Mouse (Mus musculus) embryonic stem cell, embryonic (primary cell): ENCODE data around the gene 5830473C10Rik.
"Not testable (repeated sequence)": the region's sequence is repeated elsewhere in the genome, so short reads cannot be mapped to it uniquely, and the experiment has no call there.

ENCODE experiments used
- CTCF ChIA-PET, 4 experiments: fragments of 300-600 bp in 2 of 4; fragments of 350-600 bp in 2 of 4; sonication (Branson Sonifier 250); formaldehyde crosslinking; loops; one replicate each; lab custom pipeline; 2022; ENCODE audit warnings: inconsistent platforms in 2 of 4; lab: Charles Lee
- POLR2A ChIA-PET, 4 experiments: fragments of 300-600 bp in 2 of 4; fragments of 350-600 bp in 2 of 4; sonication (Branson Sonifier 250); formaldehyde crosslinking; loops; one replicate each; lab custom pipeline; 2022; ENCODE audit warnings: antibody characterized with exemption in 4 of 4, inconsistent platforms in 1 of 4; lab: Charles Lee

5830473C10Rik gene

DNA sequence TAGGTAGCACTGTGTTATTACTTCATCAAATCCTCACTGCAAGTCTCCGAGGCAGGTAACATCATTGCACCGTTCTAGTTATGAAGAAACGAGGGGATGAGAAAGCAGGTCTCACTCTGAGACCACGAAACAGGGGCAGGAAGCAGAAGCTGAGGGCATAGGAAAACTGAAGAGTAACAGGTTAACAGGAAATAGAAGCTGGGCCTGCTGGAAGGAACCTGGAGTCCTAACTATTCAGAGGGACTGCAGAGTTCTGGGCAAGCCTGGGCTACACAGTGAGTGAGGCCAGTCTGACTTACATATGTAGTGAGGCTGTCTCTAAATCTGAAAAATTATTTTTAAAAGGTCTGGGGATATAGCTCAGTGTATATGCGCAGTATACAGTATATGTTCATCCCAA, 27.2 kb downstream of the 5830473C10Rik start:
- POLR2A ChIA-PET: interaction anchor here in 1 of 4 experiments (1.6 kb wide), 1 partner anchor 221 kb away, joined by 7 read pairs; the partner anchor contains the start of genes Ankrd17 and Gm9958
- CTCF ChIA-PET: interaction anchor here in 2 of 4 experiments (0.8 to 1.8 kb wide), 13 partner anchors 12 to 607 kb away, joined by 3 to 11 read pairs (median 3); partner anchors contain the start of gene Mthfd2l (in 1 of the 2)

DNA sequence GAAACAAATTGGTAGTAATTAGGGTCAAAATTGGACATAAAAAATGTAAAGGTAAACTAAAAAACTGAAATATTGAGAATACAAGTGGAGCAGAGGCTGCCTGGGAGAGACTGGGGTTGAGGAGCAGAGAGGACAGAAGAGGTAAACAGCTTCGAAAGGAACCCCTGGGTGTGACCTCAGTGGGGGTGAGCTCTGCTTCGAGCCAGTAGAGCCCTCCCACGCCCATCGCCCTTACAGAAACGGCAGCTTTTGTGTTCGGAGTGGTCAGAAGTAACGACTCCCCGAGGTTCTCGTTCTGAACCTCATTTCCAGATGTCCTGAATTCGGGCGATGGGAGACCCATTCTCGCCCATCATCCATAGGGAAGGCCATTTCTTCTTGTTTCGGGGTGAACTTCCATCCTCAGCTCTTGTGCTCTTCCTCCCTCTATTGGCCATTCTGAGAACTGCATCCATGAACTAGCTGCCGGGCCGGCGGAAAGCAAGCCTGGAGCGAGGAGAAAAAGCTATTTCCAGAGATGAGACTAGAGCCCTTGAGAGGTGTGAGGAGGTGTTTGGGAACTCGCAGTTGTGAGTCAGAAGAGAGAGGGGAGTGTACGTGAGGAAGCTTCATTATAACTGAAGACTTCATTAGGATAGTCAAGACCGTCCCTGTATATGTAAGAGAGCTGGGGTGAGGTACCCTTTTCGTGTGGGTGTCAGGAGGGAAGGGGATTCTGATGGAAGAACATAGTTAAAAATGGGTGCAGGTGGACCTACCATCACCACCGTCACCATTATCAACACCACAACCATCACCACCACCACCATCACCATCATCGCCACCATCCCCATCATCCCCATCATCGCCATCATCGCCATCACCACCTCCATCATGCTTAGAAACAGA, 28.0 kb downstream of the 5830473C10Rik start:
- ChIA-PET CTCF (interaction anchor here (0.5 to 1.8 kb wide), 39 partner anchors 8 to 1838 kb away, joined by 3 to 11 read pairs (median 3); partner anchors contain the start of gene Mthfd2l (in 1 of the 4)), POLR2A (interaction anchor here in 1 of 4 experiments (1.6 kb wide), 1 partner anchor 222 kb away, joined by 7 read pairs; the partner anchor contains the start of genes Ankrd17 and Gm9958)

GRCm38 (mm10) chr5:90590676-90591075, 29.8 kb downstream of the 5830473C10Rik start:
- CTCF ChIA-PET: no interaction called here
- POLR2A ChIA-PET: interaction anchor here in 1 of 4 experiments (0.6 kb wide), 1 partner anchor 260 kb away, joined by 7 read pairs; no protein-coding TSS in a partner anchor

- ChIA-PET POLR2A (no interaction called here), CTCF (no interaction called here)
Measured at GRCm38 (mm10) chr5:90591936-90592335, 31.0 kb downstream of the 5830473C10Rik start.

GRCm38 (mm10) chr5:90594945-90595344, 34.0 kb downstream of the 5830473C10Rik start:
- CTCF ChIA-PET: interaction anchor here in 1 of 4 experiments (1.1 kb wide), 1 partner anchor 94 kb away, joined by 3 read pairs; no protein-coding TSS in a partner anchor

DNA sequence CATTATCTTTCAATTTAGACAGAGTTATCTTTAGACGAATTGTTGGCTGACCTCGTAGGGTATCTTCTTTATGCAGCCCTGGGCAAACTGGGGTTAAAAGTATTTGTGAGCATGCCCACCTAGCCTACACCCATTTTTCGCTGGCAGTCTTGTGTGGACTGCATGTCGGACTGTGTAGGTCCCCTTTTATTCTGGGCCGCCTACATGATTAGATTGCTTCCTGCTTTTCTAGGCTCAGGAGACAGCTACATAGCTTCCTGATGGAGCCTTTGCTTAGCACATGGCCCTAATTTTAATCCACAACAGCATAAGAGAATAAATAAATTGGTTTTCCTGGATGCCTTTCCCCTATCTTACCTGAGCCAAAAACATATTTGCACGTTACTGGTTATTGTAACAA, 35.2 kb downstream of the 5830473C10Rik start:
- ChIA-PET CTCF (no interaction called here), POLR2A (no interaction called here)

More at GRCm38 (mm10) chr5:90594945-90595344, 34.0 kb downstream of the 5830473C10Rik start:
- POLR2A ChIA-PET: no interaction called here

DNA sequence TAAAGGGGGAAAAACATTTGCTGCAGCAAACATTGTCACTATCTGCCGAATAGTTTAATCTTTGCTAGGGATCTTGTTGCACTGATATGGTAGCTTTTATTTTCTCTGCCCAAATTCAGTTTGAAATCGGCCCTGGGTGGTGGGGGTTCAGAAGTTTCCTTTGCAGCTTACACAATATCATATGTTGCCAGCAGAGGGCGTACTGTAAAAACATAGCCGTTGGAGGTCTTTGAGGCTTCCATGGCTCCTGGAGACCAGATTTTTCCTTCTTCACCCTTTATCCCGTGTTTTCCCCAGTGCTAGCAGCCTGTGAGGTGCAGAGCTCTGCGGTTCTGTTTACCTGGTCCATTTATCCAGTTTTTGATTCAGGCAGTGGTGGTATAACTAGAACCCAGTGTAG, 40.6 kb downstream of the 5830473C10Rik start:
- ChIA-PET CTCF (interaction anchor here (0.5 to 2.7 kb wide), 9 partner anchors 12 to 398 kb away, joined by 3 to 11 read pairs (median 3); no protein-coding TSS in a partner anchor), POLR2A (no interaction called here)

- CTCF ChIA-PET: interaction anchor here in 1 of 4 experiments (1.3 kb wide), 1 partner anchor 15 kb away, joined by 3 read pairs; no protein-coding TSS in a partner anchor
- POLR2A ChIA-PET: interaction anchor here in 1 of 4 experiments (0.6 kb wide), 1 partner anchor 11 kb away, joined by 3 read pairs; no protein-coding TSS in a partner anchor
Measured at GRCm38 (mm10) chr5:90603407-90603923, 42.6 kb downstream of the 5830473C10Rik start.

- ChIA-PET POLR2A (no interaction called here), CTCF (interaction anchor here in 1 of 4 experiments (0.6 kb wide), 1 partner anchor 935 kb away, joined by 3 read pairs; no protein-coding TSS in a partner anchor)
Measured at GRCm38 (mm10) chr5:90608906-90609305, 48.0 kb downstream of the 5830473C10Rik start.

DNA sequence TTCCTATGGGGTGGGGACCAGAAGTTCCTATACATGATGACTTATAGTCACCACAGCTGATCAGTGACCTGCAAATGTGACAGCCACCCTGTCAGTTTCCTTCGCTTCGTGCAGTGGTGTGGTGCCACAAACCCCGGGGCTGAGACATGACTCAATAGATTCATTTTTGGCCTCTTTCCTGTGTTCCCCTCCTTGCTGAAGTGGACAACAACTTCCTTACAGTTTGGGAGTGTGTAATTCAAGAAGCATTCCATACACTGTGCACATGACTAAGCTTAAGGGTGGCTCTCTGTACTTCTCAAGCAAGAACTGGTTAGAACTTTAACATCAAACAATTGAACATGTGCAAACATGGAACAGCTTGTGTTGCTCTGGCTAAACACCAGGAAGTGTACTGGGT, 50.5 kb downstream of the 5830473C10Rik start:
- POLR2A ChIA-PET: no interaction called here
- CTCF ChIA-PET: no interaction called here

DNA sequence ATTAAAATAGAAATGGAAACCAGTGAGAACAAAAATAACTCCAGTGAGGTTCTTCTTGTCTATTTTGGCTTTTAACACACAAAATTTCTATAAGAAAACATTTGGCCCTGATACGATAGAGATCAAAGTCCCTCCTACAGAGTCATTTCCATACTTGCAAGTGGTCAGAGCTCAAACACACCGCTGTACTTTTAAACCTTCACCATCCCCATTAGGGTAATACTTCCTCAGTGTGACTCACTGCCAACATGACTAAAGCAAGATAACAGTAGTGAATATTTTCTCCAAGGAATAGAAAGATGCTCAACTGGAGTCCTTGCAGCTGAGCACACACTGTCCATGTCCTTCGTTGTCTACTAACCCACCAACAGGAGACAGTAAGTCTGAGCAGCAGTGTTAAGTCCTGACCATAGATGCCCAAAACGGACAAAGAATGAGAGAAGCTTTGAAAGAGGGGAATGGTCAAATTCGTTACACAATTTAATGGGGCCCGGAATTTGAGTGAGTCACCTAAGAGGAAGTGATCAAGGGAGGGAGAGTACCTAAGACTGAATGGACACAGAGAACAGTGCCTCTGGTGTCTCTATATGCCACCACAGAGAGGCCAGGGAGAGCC, 51.2 kb downstream of the 5830473C10Rik start:
- CTCF ChIA-PET: no interaction called here
- POLR2A ChIA-PET: no interaction called here

DNA sequence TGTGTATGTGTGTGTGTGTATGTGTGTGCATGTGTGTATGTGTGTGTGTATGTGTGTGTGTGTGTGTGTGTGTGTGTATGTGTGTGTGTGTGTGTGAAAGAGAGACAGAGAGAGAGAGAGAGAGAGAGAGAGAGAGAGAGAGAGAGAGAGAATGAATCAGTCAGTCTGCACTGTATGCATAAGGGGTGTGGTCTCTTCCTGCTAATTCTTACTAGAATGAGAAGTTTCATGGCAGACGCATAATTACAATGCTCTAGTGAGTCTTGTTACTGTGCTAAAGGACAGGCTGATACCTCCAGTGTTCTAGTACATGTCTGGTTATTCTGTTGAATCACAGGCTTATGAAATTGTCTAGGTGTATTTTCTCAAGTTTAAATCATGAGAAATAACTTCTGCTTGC, 51.8 kb downstream of the 5830473C10Rik start:
- POLR2A ChIA-PET: not testable (repeated sequence)

DNA sequence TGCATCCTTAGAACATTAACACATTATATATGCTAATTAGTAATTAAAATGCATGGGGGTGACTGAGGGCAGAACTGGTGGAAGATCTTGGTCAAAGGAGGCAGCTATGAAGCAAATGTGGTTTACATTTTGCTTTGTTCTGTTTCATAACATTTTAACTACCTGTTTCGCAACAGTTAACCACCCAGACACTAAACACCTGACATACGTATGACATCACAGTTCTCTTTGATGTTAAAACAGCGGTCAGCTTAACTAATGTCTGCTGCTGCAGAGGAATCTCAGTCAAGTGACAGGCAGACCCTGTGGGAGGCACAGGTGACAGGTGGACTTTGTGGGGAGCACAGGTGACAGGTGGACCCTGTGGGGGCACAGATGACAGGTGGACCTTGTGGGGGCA, 57.0 kb downstream of the 5830473C10Rik start:
- ChIA-PET CTCF (no interaction called here), POLR2A (no interaction called here)

More for the DNA sequence above, 51.8 kb downstream of the 5830473C10Rik start:
- CTCF ChIA-PET: interaction anchor here in 3 of 4 experiments (0.7 to 0.8 kb wide), 4 partner anchors 82 to 448 kb away, joined by 3 to 15 read pairs (median 6); partner anchors contain the start of gene Cxcl3 (in 1 of the 3)

DNA sequence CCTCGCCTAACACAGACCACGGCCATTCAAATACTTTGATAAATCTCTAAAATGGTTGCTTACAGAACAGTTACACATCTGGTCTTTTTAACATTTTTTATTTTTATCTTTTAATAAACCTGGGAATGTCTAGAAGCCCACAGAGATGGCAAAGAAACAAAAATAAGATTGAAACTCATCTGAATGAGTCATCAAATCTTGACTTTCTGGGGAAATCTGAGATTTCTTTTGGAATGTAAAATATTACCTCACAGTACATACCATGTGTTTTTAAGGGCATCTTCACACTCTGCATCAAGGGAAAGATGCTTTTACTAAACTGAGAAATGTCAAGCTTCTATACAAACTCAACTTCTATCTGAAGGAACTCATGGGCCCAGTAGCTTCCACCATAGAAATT, 60.4 kb downstream of the 5830473C10Rik start:
- ChIA-PET POLR2A (no interaction called here), CTCF (no interaction called here)

DNA sequence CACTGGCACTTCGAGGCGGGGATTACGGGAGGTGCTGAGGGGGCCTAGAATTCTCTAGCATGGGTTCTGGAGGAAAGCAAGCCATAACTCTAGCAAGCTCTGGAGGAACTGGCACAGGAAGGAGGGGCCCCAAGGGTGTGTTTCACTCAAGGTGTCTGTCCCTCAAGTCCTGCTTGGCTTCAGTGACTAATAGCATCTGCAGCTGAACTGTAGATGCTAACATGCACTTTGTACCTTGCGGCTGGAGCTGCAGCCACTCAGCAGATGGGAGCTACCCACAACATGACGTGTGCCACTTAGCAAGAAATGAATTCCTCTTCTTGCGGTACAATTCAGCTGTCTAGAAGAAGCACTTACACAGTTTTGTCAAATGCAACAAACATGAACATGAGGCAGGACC, 60.8 kb downstream of the 5830473C10Rik start:
- POLR2A ChIA-PET: no interaction called here
- CTCF ChIA-PET: no interaction called here

DNA sequence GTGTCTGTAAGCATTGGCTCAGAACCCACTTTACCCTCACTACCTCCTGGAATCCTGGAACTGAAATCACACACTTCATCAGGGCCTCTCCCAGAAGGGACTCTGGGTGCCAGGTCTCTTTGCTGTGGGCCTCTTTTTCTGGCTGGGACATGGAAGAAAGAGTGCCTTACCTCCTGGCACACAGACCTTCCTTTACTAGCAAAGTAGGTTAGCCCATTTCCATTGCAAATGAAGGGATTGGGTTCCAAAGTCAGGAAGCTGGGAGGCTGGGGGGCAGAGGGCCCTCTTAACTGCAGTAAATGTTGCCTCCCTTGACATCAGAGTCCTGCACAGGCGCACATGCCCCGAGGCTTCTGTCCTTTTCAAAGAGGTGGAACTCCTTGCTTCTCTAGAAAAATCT, 62.3 kb downstream of the 5830473C10Rik start:
- POLR2A ChIA-PET: interaction anchor here in 1 of 4 experiments (0.7 kb wide), 1 partner anchor 11 kb away, joined by 5 read pairs; no protein-coding TSS in a partner anchor
- CTCF ChIA-PET: no interaction called here

DNA sequence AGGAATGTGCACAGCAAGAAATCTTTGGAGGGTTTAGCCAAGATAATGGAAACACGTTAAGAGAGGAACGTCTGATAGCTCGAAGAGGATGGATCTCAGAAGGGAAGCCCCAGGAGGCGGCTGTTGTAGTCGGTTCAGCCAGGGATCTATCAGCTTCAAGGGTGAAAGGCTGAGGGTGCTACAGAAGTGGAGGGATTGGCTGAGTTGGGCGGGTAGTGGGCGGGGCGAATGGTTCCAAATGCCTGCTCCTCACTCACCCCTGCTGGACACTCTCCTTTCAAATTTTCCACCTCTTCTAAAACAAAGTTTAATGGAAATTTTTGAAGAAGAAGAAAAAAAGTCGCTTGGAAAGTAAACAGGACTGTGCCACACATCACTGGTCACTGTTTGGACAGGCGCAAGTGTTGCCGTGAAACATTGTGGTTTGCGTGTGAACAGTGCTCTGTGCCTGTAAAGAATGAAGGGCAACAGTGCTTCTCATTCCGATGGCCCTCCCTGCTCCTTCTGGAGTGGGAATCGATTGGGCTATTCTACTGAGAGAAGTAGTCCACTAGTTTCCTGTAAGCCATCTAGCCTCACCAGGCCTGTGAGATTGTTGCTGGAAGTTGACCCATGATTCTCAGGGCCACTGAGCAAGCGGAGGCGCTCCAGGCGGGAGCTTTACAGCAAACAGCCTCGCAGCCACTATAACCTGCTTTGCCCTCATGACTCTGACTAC, 64.0 kb downstream of the 5830473C10Rik start:
- CTCF ChIA-PET: interaction anchor here in 1 of 4 experiments (0.7 kb wide), 1 partner anchor 21 kb away, joined by 3 read pairs; no protein-coding TSS in a partner anchor
- POLR2A ChIA-PET: interaction anchor here in 2 of 4 experiments (0.6 to 1.1 kb wide), 3 partner anchors 11 to 379 kb away, joined by 3 to 4 read pairs (median 4); no protein-coding TSS in a partner anchor

DNA sequence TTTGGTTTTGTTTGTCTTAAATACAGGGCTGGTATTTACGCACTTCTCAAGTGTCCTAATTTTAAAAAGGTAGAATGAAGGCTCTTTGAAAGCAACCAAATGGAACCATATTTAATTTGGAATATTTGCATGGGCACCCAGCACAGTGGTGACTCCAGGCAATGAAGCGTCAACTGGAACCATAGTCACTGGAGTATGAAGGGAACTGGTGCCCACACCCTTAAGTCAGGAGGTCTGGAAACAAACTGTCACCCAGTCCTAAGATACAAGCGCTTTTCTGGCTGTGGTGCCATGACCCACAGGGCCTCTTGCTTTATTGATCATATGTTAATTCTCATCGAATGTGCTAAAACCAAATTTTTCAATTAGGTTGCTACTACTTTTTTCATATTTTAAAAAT, 66.5 kb downstream of the 5830473C10Rik start:
- ChIA-PET CTCF (no interaction called here), POLR2A (no interaction called here)
